Mouse (Mus musculus): ENCODE data around the gene Gm29423. TPM values are rescaled to one million over a fixed set of nuclear protein-coding genes. Genes with fewer than 3 reads are reported as not detected.

Gm29423 gene
- 3.3 TPM for polyA plus RNA-seq (2014; fragmentation: Illumina TruSeq; extraction: RNeasy Lipid Tissue Mini Kit (QIAGEN cat#74804); ENCODE audit: low read depth, low replicate concordance)

DNA sequence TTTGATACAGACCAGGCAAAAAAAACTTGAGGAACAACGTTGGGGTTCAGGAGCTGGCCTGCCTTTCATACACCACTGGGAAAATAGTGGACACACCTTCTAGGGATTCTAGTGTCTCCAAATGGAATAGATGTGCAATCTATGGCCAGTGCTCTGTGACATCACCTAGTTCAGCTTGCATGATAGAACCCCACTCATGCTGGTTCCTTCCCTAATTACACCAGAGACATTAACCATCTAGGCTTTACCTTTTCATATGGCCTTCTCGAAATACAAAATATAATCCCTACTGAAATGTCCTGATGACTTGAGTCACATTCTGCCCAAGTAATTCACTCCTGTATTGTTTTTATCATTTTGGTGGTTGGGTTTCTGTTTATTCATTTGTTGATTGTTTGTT, at the start of gene Gm29423, which contains the start of gene Gm29644:
TSS of gene Gm29423 (minus strand) at position 101 of the 400 bp plus-strand sequence.
TSS of gene Gm29644 (minus strand) at position 157 of the 400 bp plus-strand sequence.

DNA sequence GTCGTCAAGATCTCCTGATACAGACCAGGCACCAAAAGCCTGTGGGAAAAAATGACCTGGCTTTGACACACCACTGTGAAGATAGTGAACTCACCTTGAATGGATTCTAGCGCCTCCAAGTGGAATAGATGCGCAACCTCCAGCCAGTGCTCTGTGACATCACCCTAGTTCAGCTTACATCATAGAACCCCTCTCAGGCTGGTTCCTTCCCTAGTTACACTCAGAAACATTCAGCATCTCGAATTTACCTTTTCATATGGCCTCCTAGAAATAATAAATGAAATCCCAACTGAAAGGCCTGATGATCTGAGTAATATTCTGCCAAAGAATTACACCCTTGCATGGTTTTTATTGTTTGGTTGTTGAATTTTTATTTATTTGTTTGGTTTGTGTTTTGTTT, 29.5 kb downstream of the Gm29423 start, which contains the start of gene Gm21118:
TSS of gene Gm21118 (minus strand) at position 101 of the 400 bp plus-strand sequence.

Other genes with a start within 250 kb of the Gm29423 start
- 55.5 TPM for gene Gm21118, start 29.6 kb downstream of the Gm29423 start, polyA plus RNA-seq (2014; fragmentation: Illumina TruSeq; extraction: RNeasy Lipid Tissue Mini Kit (QIAGEN cat#74804); ENCODE audit: low read depth, low replicate concordance)
- not detected for gene Gm29644, start 56 bp upstream of the Gm29423 start, polyA plus RNA-seq (2014; fragmentation: Illumina TruSeq; extraction: RNeasy Lipid Tissue Mini Kit (QIAGEN cat#74804); ENCODE audit: low read depth, low replicate concordance)
- gene Gm20888, start 138.6 kb upstream of the Gm29423 start, polyA plus RNA-seq (2014; fragmentation: Illumina TruSeq; extraction: RNeasy Lipid Tissue Mini Kit (QIAGEN cat#74804); ENCODE audit: low read depth, low replicate concordance) = 17.6 TPM